8 mouse cellular contexts compared by ENCODE assay signal in the genomic region with DNA sequence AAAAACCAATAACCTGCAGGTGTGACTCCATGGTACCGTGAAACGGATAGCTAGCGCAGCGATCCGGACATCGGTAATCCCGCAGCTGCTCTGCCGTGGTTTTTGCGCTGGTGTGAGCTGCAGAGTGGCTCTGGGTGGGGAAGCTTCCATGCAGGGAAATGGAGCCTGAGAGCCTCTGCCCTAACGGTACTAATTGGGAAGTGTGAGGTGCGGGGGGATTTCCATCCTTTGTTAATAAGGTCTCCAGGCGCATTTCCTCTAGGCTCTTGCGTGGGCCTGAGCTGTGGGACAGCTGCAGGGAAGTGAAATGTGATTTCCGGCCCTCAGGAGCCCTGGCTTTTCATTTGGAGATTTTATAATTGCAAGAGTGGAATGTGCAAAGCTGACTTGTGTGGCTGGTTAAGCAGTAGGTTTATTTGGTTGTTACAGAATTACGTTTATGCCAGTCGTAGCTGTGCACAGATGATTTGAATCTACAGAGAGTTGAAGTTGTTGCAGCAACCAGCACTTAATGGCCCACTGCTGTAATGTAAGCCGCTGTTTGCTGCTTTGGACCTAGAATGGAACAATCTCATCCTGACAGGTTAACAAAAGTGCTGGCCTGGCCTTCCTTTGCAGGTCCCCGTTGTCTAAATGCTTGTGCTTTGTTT. TPM values are rescaled to one million over a fixed set of nuclear protein-coding genes. Genes with fewer than 3 reads are reported as not detected.
DNase-seq lines count a peak whose midpoint lies in the region; ATAC-seq and TF ChIP-seq lines count a peak whose summit lies in the region.
"Had no signal": no experiment of that assay in that cellular context is flagged by ENCODE, and none has a peak within 500 bp of the region (broad histone marks: within the 10 kb centered on the region; RNA-seq: fewer than 3 reads in every experiment).

No protein-coding gene starts in this region.

- TF ChIP-seq CTCF in kidney, adult 2 months (conservative IDR thresholded peaks at IDR 0.05; ENCODE audit: insufficient read depth, insufficient read length, low read depth, low read length): no peak
- TF ChIP-seq CTCF in brain, embryonic 14.5 days (IDR thresholded peaks at IDR 0.05; ENCODE audit: borderline replicate concordance, extremely low read depth, insufficient read depth, insufficient read length): no peak

- no peaks in the 10 kb centered on the region for H3K9me3 ChIP-seq in heart, embryonic 15.5 days (replicated peaks)
- no peaks in the 10 kb centered on the region for H3K9me3 ChIP-seq in limb, embryonic 12.5 days

- 73% methylated on average over 18 of the region's 18 CpGs for WGBS in kidney, adult 2 months
- WGBS in heart, embryonic 15.5 days: 79% methylated on average over 18 of the region's 18 CpGs
- WGBS in limb, embryonic 12.5 days: 37% methylated on average over 18 of the region's 18 CpGs

- DNase-seq in kidney, adult 2 months: peak; percentile 25
- DNase-seq in kidney, adult 18-20 months: no peak
- peak; percentile 16 for DNase-seq in brain, embryonic 14.5 days (ENCODE audit: low read depth)
- DNase-seq in spleen, postnatal 4 days (ENCODE audit: low spot score in 2 of 2): no peak
- no peak for DNase-seq in thymus, postnatal 4 days
- DNase-seq: cerebellum, adult 11 months had no signal

- H3K4me2 ChIP-seq in heart, embryonic 15.5 days: no peak overlapping the region
- H3K4me2 ChIP-seq in limb, embryonic 12.5 days: peak overlapping the region; percentile 21

- no peaks in the 10 kb centered on the region for H3K27me3 ChIP-seq in kidney, adult 2 months (replicated peaks; ENCODE audit: control insufficient read depth, insufficient read depth, low read length)
- H3K27me3 ChIP-seq in heart, embryonic 15.5 days: no peaks in the 10 kb centered on the region
- no peaks in the 10 kb centered on the region for H3K27me3 ChIP-seq in limb, embryonic 12.5 days

- no peaks in the 10 kb centered on the region; the same call in 1 of the 2 replicates for H3K36me3 ChIP-seq in kidney, adult 2 months (ENCODE audit: control insufficient read depth, insufficient read depth, low read length)
- no peaks in the 10 kb centered on the region for H3K36me3 ChIP-seq in heart, embryonic 15.5 days
- H3K36me3 ChIP-seq in limb, embryonic 12.5 days: peaks cover 4% of the 10 kb centered on the region

- no peak for TF ChIP-seq POLR2A in kidney, adult 2 months (IDR thresholded peaks at IDR 0.05; ENCODE audit: low read depth, low read length)
- TF ChIP-seq POLR2A in brain, embryonic 14.5 days (IDR thresholded peaks at IDR 0.05; ENCODE audit: borderline replicate concordance, extremely low read depth, insufficient read depth, insufficient read length, poor library complexity, severe bottlenecking): no peak

- no peaks in the 10 kb centered on the region for H3K4me1 ChIP-seq in kidney, adult 2 months (ENCODE audit: control insufficient read depth, insufficient read depth, low read length)
- H3K4me1 ChIP-seq in heart, embryonic 15.5 days (replicated peaks): no peaks in the 10 kb centered on the region
- H3K4me1 ChIP-seq in limb, embryonic 12.5 days (replicated peaks): peaks cover 17% of the 10 kb centered on the region

- peak; percentile 22; the same call in 1 of the 2 replicates for ATAC-seq in heart, embryonic 15.5 days (replicated peaks; ENCODE audit: insufficient number of reproducible peaks, insufficient read depth, low FRiP score, low read depth)
- ATAC-seq in limb, embryonic 12.5 days (ENCODE audit: insufficient number of reproducible peaks, insufficient read depth, low FRiP score, low TSS enrichment, low read depth): peak; percentile 81

- H3K4me3 ChIP-seq in kidney, adult 2 months (ENCODE audit: insufficient read depth, low read depth, low read length): no peak overlapping the region
- H3K4me3 ChIP-seq in heart, embryonic 15.5 days: no peak overlapping the region
- no peak overlapping the region for H3K4me3 ChIP-seq in limb, embryonic 12.5 days (replicated peaks)

- no peak overlapping the region for H3K27ac ChIP-seq in kidney, adult 2 months (ENCODE audit: insufficient read depth, low read depth, low read length)
- H3K27ac ChIP-seq in heart, embryonic 15.5 days: peak overlapping the region; percentile 64
- peak overlapping the region; percentile 92 for H3K27ac ChIP-seq in limb, embryonic 12.5 days

- H3K9ac ChIP-seq in heart, embryonic 15.5 days: no peak overlapping the region
- H3K9ac ChIP-seq in limb, embryonic 12.5 days (replicated peaks): no peak overlapping the region

RNA-seq across cellular contexts. Expression of gene Ppp2r3c, which starts 19.0 kb away (rescaled TPM):
- 1.9 and 3.0 TPM in 2 replicates for polyA plus RNA-seq in kidney, adult 2 months (2012; rRNA removed)
- polyA plus RNA-seq in brain, embryonic 14.5 days (2012; rRNA removed): 19.1 and 20.4 TPM in 2 replicates
- polyA plus RNA-seq in heart, embryonic 15.5 days (2015; fragmentation: Nextera tagmentation; extraction: Ambion mirVana): 9.1 and 9.5 TPM in 2 replicates
- 23.9 and 24.9 TPM in 2 replicates for polyA plus RNA-seq in limb, embryonic 12.5 days (2016; fragmentation: Nextera tagmentation; extraction: Ambion mirVana)

RNA-seq across cellular contexts. Expression of gene 1110008L16Rik, which starts 22.4 kb away (rescaled TPM):
- 12.5 and 13.2 TPM in 2 replicates for polyA plus RNA-seq in kidney, adult 2 months (2012; rRNA removed)
- 9.2 and 10.0 TPM in 2 replicates for polyA plus RNA-seq in brain, embryonic 14.5 days (2012; rRNA removed)
- polyA plus RNA-seq in heart, embryonic 15.5 days (2015; fragmentation: Nextera tagmentation; extraction: Ambion mirVana): 8.0 and 11.3 TPM in 2 replicates
- polyA plus RNA-seq in limb, embryonic 12.5 days (2016; fragmentation: Nextera tagmentation; extraction: Ambion mirVana): 17.7 and 19.1 TPM in 2 replicates

Comparison
In these comparisons a context has a peak if more than half of its experiments do, and no peak if none do; other contexts are left out.
1. DNase-seq: peak in kidney, adult 2 months (single experiment) and brain, embryonic 14.5 days (single experiment); none in kidney, adult 18-20 months (single experiment), spleen, postnatal 4 days (0 of 2) and thymus, postnatal 4 days (single experiment).